Mouse (Mus musculus) brain, embryonic 14.5 days (tissue): ENCODE measurements at regions not wholly inside any gene's neighbourhood (a gene's known extent, or its start where the extent isn't known, plus 50 kb on each side); places are given as distances from the start of the nearest gene placed in this dataset.

Source experiments
- CTCF ChIP-seq: fragments of 200-500 bp; IDR thresholded peaks from 2 replicates; pipeline ENCODE4 v1.5.1; 2012; ENCODE audit warnings: inconsistent platforms, mild to moderate bottlenecking, moderate library complexity, borderline replicate concordance; ENCODE audit not compliant: insufficient read depth, insufficient read length; ENCODE audit errors: extremely low read depth
- POLR2A ChIP-seq: fragments of 200-500 bp; IDR thresholded peaks from 2 replicates; pipeline ENCODE4 v1.6.1; 2012; ENCODE audit warnings: mild to moderate bottlenecking, inconsistent platforms, borderline replicate concordance; ENCODE audit not compliant: poor library complexity, insufficient read depth, insufficient read length, severe bottlenecking; ENCODE audit errors: extremely low read depth

DNA sequence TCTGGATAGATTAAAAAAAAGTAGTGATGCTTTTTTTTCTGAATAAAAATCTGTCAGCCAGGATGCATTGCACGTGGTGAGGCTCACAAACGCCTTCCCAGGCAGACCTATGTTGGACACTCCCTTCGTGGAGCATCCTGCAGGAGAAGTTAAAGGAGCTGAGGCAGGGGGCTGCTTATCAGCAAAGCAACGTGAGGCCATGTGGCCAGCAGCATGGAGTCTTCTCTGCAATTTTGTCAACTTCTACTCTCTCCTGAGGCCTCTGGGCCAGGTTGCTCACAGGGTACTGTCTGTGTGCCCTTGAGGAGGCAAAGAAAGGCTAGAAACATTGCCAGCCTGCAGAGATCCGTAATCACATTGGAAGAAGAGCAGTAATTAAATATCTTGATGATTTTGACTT is 140.0 kb upstream of the Gm17728 start:
- TF ChIP-seq POLR2A (no peak), CTCF (no peak)
